In genomic region chr4:47302610-47303009, GRCm38 (mm10) we compare ENCODE assay signal across 19 mouse cellular contexts. TPM values are rescaled to one million over a fixed set of nuclear protein-coding genes. Genes with fewer than 3 reads are reported as not detected.
DNase-seq lines count a peak whose midpoint lies in the region; ATAC-seq and TF ChIP-seq lines count a peak whose summit lies in the region.
"Had no signal": no experiment of that assay in that cellular context is flagged by ENCODE, and none has a peak within 500 bp of the region (broad histone marks: within the 10 kb centered on the region; RNA-seq: fewer than 3 reads in every experiment).

No protein-coding gene starts in this region.

- intact Hi-C loops in gastrocnemius, adult 2 months (cut with DNase I): no loop called here

- DNase-seq in liver, embryonic 11.5 days (ENCODE audit: low spot score): no peak
- DNase-seq in liver, postnatal 0 days: no peak
- peak; percentile 50 for DNase-seq in thymus, postnatal 4 days
- DNase-seq in left cerebral cortex, adult 18-20 months (ENCODE audit: low spot score in 2 of 2): no peak
- DNase-seq in gastrocnemius, adult 2 months: no peak
- no peak for DNase-seq in yolk sac, embryonic 10.5 days (ENCODE audit: low spot score)
- DNase-seq: adrenal gland, postnatal 10 days; cerebellum, adult 8-10 months; kidney, adult 18-20 months; kidney, postnatal 4 days; layer of hippocampus, postnatal 36 days had no signal

- H3K4me2 ChIP-seq in liver, embryonic 11.5 days: no peak overlapping the region
- no peak overlapping the region for H3K4me2 ChIP-seq in liver, postnatal 0 days (ENCODE audit: low read depth, low read length)
- H3K4me2 ChIP-seq in liver, embryonic 15.5 days: no peak overlapping the region
- H3K4me2 ChIP-seq: forebrain, embryonic 13.5 days; hindbrain, embryonic 15.5 days; lung, embryonic 15.5 days; midbrain, embryonic 12.5 days had no signal

- H3K4me1 ChIP-seq in liver, embryonic 11.5 days (replicated peaks; ENCODE audit: control insufficient read depth, insufficient read depth, low read length): peaks cover 7% of the 10 kb centered on the region
- H3K4me1 ChIP-seq in liver, postnatal 0 days (ENCODE audit: insufficient read depth): peaks cover 7% of the 10 kb centered on the region
- peaks cover 44% of the 10 kb centered on the region for H3K4me1 ChIP-seq in bone marrow macrophage, adult 2 months (ENCODE audit: control insufficient read depth, insufficient read depth, low read length)
- H3K4me1 ChIP-seq in liver, embryonic 15.5 days (replicated peaks): peaks cover 11% of the 10 kb centered on the region
- H3K4me1 ChIP-seq: forebrain, embryonic 13.5 days; hindbrain, embryonic 15.5 days; lung, embryonic 15.5 days; midbrain, embryonic 12.5 days had no signal

- 40% methylated on average over 7 of the region's 7 CpGs for WGBS in liver, embryonic 11.5 days
- 40% methylated on average over 7 of the region's 7 CpGs for WGBS in liver, postnatal 0 days (ENCODE audit: insufficient replicate concordance)
- WGBS in liver, embryonic 15.5 days (ENCODE audit: insufficient replicate concordance): 15% methylated on average over 7 of the region's 7 CpGs

- no peak for TF ChIP-seq CTCF in liver, postnatal 0 days (IDR thresholded peaks at IDR 0.05; ENCODE audit: low read depth)
- TF ChIP-seq CTCF in bone marrow macrophage, adult 2 months (IDR thresholded peaks at IDR 0.05; ENCODE audit: low read depth, low read length): no peak; the same call in 1 of the 2 replicates
- no peak for TF ChIP-seq CTCF in gastrocnemius, adult 2 months (IDR thresholded peaks at IDR 0.05)

- H3K27me3 ChIP-seq in liver, embryonic 11.5 days (replicated peaks; ENCODE audit: control insufficient read depth, insufficient read depth, low read length): no peaks in the 10 kb centered on the region
- no peaks in the 10 kb centered on the region for H3K27me3 ChIP-seq in liver, postnatal 0 days (ENCODE audit: insufficient read depth, low read length)
- no peaks in the 10 kb centered on the region for H3K27me3 ChIP-seq in liver, embryonic 15.5 days
- H3K27me3 ChIP-seq: forebrain, embryonic 13.5 days; hindbrain, embryonic 15.5 days; lung, embryonic 15.5 days; midbrain, embryonic 12.5 days had no signal

- no peak for TF ChIP-seq EP300 in liver, postnatal 0 days (IDR thresholded peaks at IDR 0.05; ENCODE audit: low read depth)

- TF ChIP-seq POLR2A in bone marrow macrophage, adult 2 months (IDR thresholded peaks at IDR 0.05; ENCODE audit: borderline replicate concordance, low read depth, low read length): no peak

- no peak overlapping the region for H3K27ac ChIP-seq in liver, embryonic 11.5 days (ENCODE audit: low read depth, low read length)
- H3K27ac ChIP-seq in liver, postnatal 0 days (ENCODE audit: low read depth): no peak overlapping the region
- peak overlapping the region; percentile 83 for H3K27ac ChIP-seq in bone marrow macrophage, adult 2 months (ENCODE audit: insufficient read depth, low read depth, low read length)
- H3K27ac ChIP-seq in liver, embryonic 15.5 days (replicated peaks): 0 out of 2 replicates have a peak overlapping the region, but pooled peaks have one; percentile 3
- H3K27ac ChIP-seq in gastrocnemius, adult 2 months: no peak overlapping the region
- H3K27ac ChIP-seq: forebrain, embryonic 13.5 days; heart, adult 2 months; hindbrain, embryonic 15.5 days; lung, embryonic 15.5 days; midbrain, embryonic 12.5 days; stomach, postnatal 0 days had no signal

- H3K4me3 ChIP-seq in liver, embryonic 11.5 days (ENCODE audit: low read depth, low read length): no peak overlapping the region
- H3K4me3 ChIP-seq in liver, postnatal 0 days (ENCODE audit: low read depth, low read length): no peak overlapping the region
- no peak overlapping the region for H3K4me3 ChIP-seq in bone marrow macrophage, adult 2 months (ENCODE audit: insufficient read depth, low read length)
- no peak overlapping the region for H3K4me3 ChIP-seq in liver, embryonic 15.5 days (replicated peaks)
- no peak overlapping the region for H3K4me3 ChIP-seq in gastrocnemius, adult 2 months
- H3K4me3 ChIP-seq: forebrain, embryonic 13.5 days; heart, adult 2 months; hindbrain, embryonic 15.5 days; lung, embryonic 15.5 days; midbrain, embryonic 12.5 days had no signal

- peaks cover 2% of the 10 kb centered on the region; the same call in 1 of the 2 replicates for H3K9me3 ChIP-seq in liver, embryonic 11.5 days (ENCODE audit: control insufficient read depth, low read length)
- peaks cover 6% of the 10 kb centered on the region; the same call in 1 of the 2 replicates for H3K9me3 ChIP-seq in liver, postnatal 0 days (ENCODE audit: low read length)
- no peaks in the 10 kb centered on the region; the same call in 1 of the 2 replicates for H3K9me3 ChIP-seq in liver, embryonic 15.5 days (replicated peaks)
- H3K9me3 ChIP-seq: hindbrain, embryonic 15.5 days; lung, embryonic 15.5 days had no signal

- no peaks in the 10 kb centered on the region for H3K36me3 ChIP-seq in liver, embryonic 11.5 days (ENCODE audit: control insufficient read depth, insufficient read depth, low read length)
- no peaks in the 10 kb centered on the region for H3K36me3 ChIP-seq in liver, postnatal 0 days (replicated peaks; ENCODE audit: insufficient read depth, low read length)
- H3K36me3 ChIP-seq in liver, embryonic 15.5 days (replicated peaks): no peaks in the 10 kb centered on the region
- H3K36me3 ChIP-seq: hindbrain, embryonic 15.5 days; lung, embryonic 15.5 days; midbrain, embryonic 12.5 days had no signal

- H3K9ac ChIP-seq in liver, embryonic 11.5 days (ENCODE audit: low read depth, low read length): no peak overlapping the region
- no peak overlapping the region for H3K9ac ChIP-seq in liver, postnatal 0 days (replicated peaks)
- H3K9ac ChIP-seq in liver, embryonic 15.5 days: no peak overlapping the region
- H3K9ac ChIP-seq: forebrain, embryonic 13.5 days; hindbrain, embryonic 15.5 days; lung, embryonic 15.5 days; midbrain, embryonic 12.5 days had no signal

- ATAC-seq in liver, embryonic 11.5 days (replicated peaks; ENCODE audit: low FRiP score): peak; percentile 54; the same call in 1 of the 2 replicates
- ATAC-seq in liver, postnatal 0 days: no peak
- 0 out of 2 replicates have a peak, but pooled peaks have one; percentile 25 for ATAC-seq in liver, embryonic 15.5 days (ENCODE audit: insufficient read depth)
- ATAC-seq: forebrain, embryonic 13.5 days had no signal

RNA-seq across cellular contexts. Expression of gene Tgfbr1, which starts 50.4 kb away (rescaled TPM):
- 24.3 and 26.3 TPM in 2 replicates for polyA plus RNA-seq in liver, embryonic 11.5 days (2014; fragmentation: Nextera tagmentation; extraction: Ambion mirVana)
- polyA plus RNA-seq in liver, postnatal 0 days (2015; fragmentation: Nextera tagmentation; extraction: Ambion mirVana): 3.7 and 5.2 TPM in 2 replicates
- 52.0 and 52.1 TPM in 2 replicates for polyA plus RNA-seq in bone marrow macrophage, adult 2 months (2012; ENCODE audit: insufficient read depth, insufficient read length, missing spikeins)
- 4.4 and 4.9 TPM in 2 replicates for polyA plus RNA-seq in liver, embryonic 15.5 days (2015; fragmentation: Nextera tagmentation; extraction: Ambion mirVana)
- 10 to 100 TPM; 17.5 to 18.1 TPM for total RNA-seq in left cerebral cortex, adult 18-20 months (2021)
- 10 to 100 TPM; 19.2 to 32.2 TPM for total RNA-seq in gastrocnemius, adult 2 months (2021)

Comparison
In these comparisons a context has a peak if more than half of its experiments do, and no peak if none do; other contexts are left out.
1. H3K27ac ChIP-seq: peak in bone marrow macrophage, adult 2 months (single experiment) and liver, embryonic 15.5 days (single experiment); none in liver, embryonic 11.5 days (single experiment), liver, postnatal 0 days (single experiment) and gastrocnemius, adult 2 months (single experiment).